Mouse (Mus musculus): ENCODE results near the gene Klhl36.
A peak's percentile ranks its signal among the peaks of the same experiment; 100 is the strongest.

The Klhl36 gene

GRCm38 (mm10) chr8:119861706-119862389 is at the start of gene Klhl36:
Klhl36 (plus strand) TSS chr8:119862266.
- DNase-seq, result peak; percentile 97

GRCm38 (mm10) chr8:119812650-119813431 is 49.2 kb upstream of the Klhl36 start:
- DNase-seq, result no peak

- no peak for DNase-seq
Observed at GRCm38 (mm10) chr8:119816219-119816618, 45.8 kb upstream of the Klhl36 start.

GRCm38 (mm10) chr8:119817446-119817845 is 44.6 kb upstream of the Klhl36 start:
- no peak for DNase-seq

GRCm38 (mm10) chr8:119819316-119819715 is 42.8 kb upstream of the Klhl36 start:
- no peak for DNase-seq

GRCm38 (mm10) chr8:119819976-119820375 is 42.1 kb upstream of the Klhl36 start:
- DNase-seq, result no peak

- DNase-seq, result no peak
Observed at GRCm38 (mm10) chr8:119821691-119822090, 40.4 kb upstream of the Klhl36 start.

GRCm38 (mm10) chr8:119823278-119823677 is 38.8 kb upstream of the Klhl36 start:
- DNase-seq, result no peak

- no peak for DNase-seq
Observed at GRCm38 (mm10) chr8:119824100-119824499, 38.0 kb upstream of the Klhl36 start.

GRCm38 (mm10) chr8:119824809-119825273 is 37.2 kb upstream of the Klhl36 start:
- DNase-seq, result no peak

GRCm38 (mm10) chr8:119825950-119826730 is 35.9 kb upstream of the Klhl36 start:
- DNase-seq, result no peak

- DNase-seq, result no peak
Observed at GRCm38 (mm10) chr8:119826982-119827381, 35.1 kb upstream of the Klhl36 start.

- DNase-seq, result no peak
Observed at GRCm38 (mm10) chr8:119827721-119828153, 34.3 kb upstream of the Klhl36 start.

- DNase-seq, result no peak
Observed at GRCm38 (mm10) chr8:119829015-119829414, 33.1 kb upstream of the Klhl36 start.

- no peak for DNase-seq
Observed at GRCm38 (mm10) chr8:119829420-119829819, 32.6 kb upstream of the Klhl36 start.

GRCm38 (mm10) chr8:119829870-119830580 is 32.0 kb upstream of the Klhl36 start:
- DNase-seq, result peak; percentile 74

GRCm38 (mm10) chr8:119830589-119830988 is 31.5 kb upstream of the Klhl36 start:
- DNase-seq, result no peak

GRCm38 (mm10) chr8:119831336-119831995 is 30.6 kb upstream of the Klhl36 start:
- peak; percentile 70 for DNase-seq

- no peak for DNase-seq
Observed at GRCm38 (mm10) chr8:119832101-119832617, 29.9 kb upstream of the Klhl36 start.

- peak; percentile 72 for DNase-seq
Observed at GRCm38 (mm10) chr8:119832931-119833330, 29.1 kb upstream of the Klhl36 start.

- DNase-seq, result no peak
Observed at GRCm38 (mm10) chr8:119834676-119835075, 27.4 kb upstream of the Klhl36 start.

- DNase-seq, result no peak
Observed at GRCm38 (mm10) chr8:119835270-119835669, 26.8 kb upstream of the Klhl36 start.
